Mouse (Mus musculus) lung, postnatal 0 days (tissue): ENCODE data around the gene Srarp.

Experiments used
- CTCF ChIP-seq: IDR thresholded peaks from 2 replicates; pipeline ENCODE4 v1.5.1; 2016; ENCODE audit warnings: antibody characterized with exemption, mild to moderate bottlenecking
- EP300 ChIP-seq: IDR thresholded peaks from 2 replicates; pipeline ENCODE4 v1.6.1; 2016; ENCODE audit warnings: antibody characterized with exemption, mild to moderate bottlenecking, control low read depth

DNA sequence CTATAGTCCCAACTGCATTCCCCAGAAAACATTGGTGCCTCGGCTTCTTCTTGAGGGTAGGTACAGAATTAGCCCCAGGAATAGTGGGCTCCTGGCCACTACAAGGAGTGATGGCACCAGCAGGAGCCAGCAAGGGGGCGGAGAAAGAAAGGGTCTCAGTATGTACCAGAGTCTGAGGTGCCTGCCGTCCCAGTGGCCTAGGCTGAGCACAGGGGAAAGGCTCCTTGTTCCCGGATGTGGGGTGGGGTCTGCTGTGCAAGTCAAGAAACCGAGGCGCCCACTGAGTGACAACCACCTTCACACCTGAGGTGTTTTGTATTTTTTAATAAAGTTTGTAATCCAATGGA lies 31.6 kb upstream of the Srarp start:
- no peak for TF ChIP-seq CTCF
- TF ChIP-seq EP300: no peak
